Mouse (Mus musculus) heart, postnatal 10 days (tissue): ENCODE measurements around the gene Als2cl. TPM values are rescaled to one million over a fixed set of nuclear protein-coding genes. Genes with fewer than 3 reads are reported as not detected.

Experiments used
- microRNA-seq, 2 experiments: library from miRNA; unstranded; fragments of <30 nt; microRNA quantifications; one replicate each; pipeline ENCODE4 v1.2.0; 2022
- total RNA-seq, 2 experiments: library from RNA; stranded (reverse); gene quantifications; 2 replicates each; pipeline ENCODE4 v1.2.3; 2021

Gene Als2cl
- total RNA-seq, 2 experiments from 2014 or later = 19.6 to 20.4 TPM

Small RNA genes within 50 kb of the gene (microRNA-seq; reads per million reads assigned to microRNA genes)
- 0 reads per million in 2 experiments for gene Gm24269

Other genes starting within 250 kb of the Als2cl start
- gene Nbeal2, start 225.7 kb upstream of the Als2cl start, total RNA-seq = 1 to 10 TPM; 8.3 to 8.7 TPM
- 10 to 100 TPM; 69.6 to 78.9 TPM for gene Ccdc12, start 223.4 kb upstream of the Als2cl start, total RNA-seq
- gene Myl3, start 138.0 kb upstream of the Als2cl start, total RNA-seq = over 10,000 TPM; 11,120 to 11,825 TPM
- 10 to 100 TPM; 11.5 to 13.4 TPM for gene Pth1r, start 132.7 kb upstream of the Als2cl start, total RNA-seq
- gene Prss42, start 81.7 kb upstream of the Als2cl start, total RNA-seq = not detected
- gene Prss44, start 65.9 kb upstream of the Als2cl start, total RNA-seq = not detected
- not detected for gene Prss43, start 53.2 kb upstream of the Als2cl start, total RNA-seq
- not detected for gene Prss45, start 45.3 kb upstream of the Als2cl start, total RNA-seq
- not detected for gene Prss46, start 35.4 kb upstream of the Als2cl start, total RNA-seq
- gene Prss50, start 21.9 kb upstream of the Als2cl start, total RNA-seq = not detected
- under 1 TPM; 0.69 to 0.74 TPM for gene Tmie, start 243 bp downstream of the Als2cl start, total RNA-seq
- gene Fam240a, start 37.0 kb downstream of the Als2cl start, total RNA-seq = not detected
- gene Tdgf1, start 66.3 kb downstream of the Als2cl start, total RNA-seq = not detected
- 10 to 100 TPM; 39.8 to 49.0 TPM for gene Lrrc2, start 71.7 kb downstream of the Als2cl start, total RNA-seq
- 1 to 10 TPM; 2.4 to 2.8 TPM for gene Rtp3, start 110.7 kb downstream of the Als2cl start, total RNA-seq
- gene Ltf, start 139.4 kb downstream of the Als2cl start, total RNA-seq = 1 to 10 TPM in 1 of 2 experiments, under 1 TPM in 1; 0.72 to 2.3 TPM
- gene Ccrl2, start 177.6 kb downstream of the Als2cl start, total RNA-seq = 1 to 10 TPM; 6.4 to 7.4 TPM
- 100 to 1,000 TPM; 105 to 108 TPM for gene Lrrfip2, start 237.7 kb downstream of the Als2cl start, total RNA-seq